Mouse (Mus musculus): ENCODE data around the gene Setd1a. TPM values are rescaled to one million over a fixed set of nuclear protein-coding genes. Genes with fewer than 3 reads are reported as not detected.
"Not testable (repeated sequence)": the region's sequence is repeated elsewhere in the genome, so short reads cannot be mapped to it uniquely, and the experiment has no call there.

The Setd1a gene
- polyA plus RNA-seq (2014; fragmentation: Nextera tagmentation; extraction: Ambion mirVana), result 22.4 and 23.3 TPM in 2 replicates

- peak within 1 kb of the TSS; percentile 84 for H3K9ac ChIP-seq (replicated peaks; ENCODE audit: low read depth, low read length)
- peak within 1 kb of the TSS; percentile 62 for H3K4me3 ChIP-seq (ENCODE audit: low read depth, low read length)
- 0% methylated on average over 23 of the region's 23 CpGs for WGBS
- peaks cover 7% of the 10 kb centered on the region for H3K4me1 ChIP-seq (ENCODE audit: control insufficient read depth, insufficient read depth, low read length)
- peak; percentile 73 for ATAC-seq (ENCODE audit: low read depth)
- H3K27ac ChIP-seq (ENCODE audit: low read depth, low read length), result peak within 1 kb of the TSS; percentile 96
- peak within 1 kb of the TSS; percentile 72 for H3K4me2 ChIP-seq (ENCODE audit: low read depth, low read length)
- H3K9me3 ChIP-seq (ENCODE audit: control insufficient read depth, low read length), result no peaks in the 10 kb centered on the region
- no peaks in the 10 kb centered on the region for H3K27me3 ChIP-seq (ENCODE audit: control insufficient read depth, insufficient read depth, low read length)
- H3K36me3 ChIP-seq (ENCODE audit: control insufficient read depth, insufficient read depth, low read length), result peaks cover 14% of the 10 kb centered on the region
Observed at GRCm38 (mm10) chr7:127776426-127776825, at the start of gene Setd1a. Setd1a (plus strand) TSS chr7:127776670.

GRCm38 (mm10) chr7:127727898-127728297, 48.6 kb upstream of the Setd1a start:
- Histone ChIP-seq H3K9ac (replicated peaks; ENCODE audit: low read depth, low read length) (no peak overlapping the region), H3K27me3 (ENCODE audit: control insufficient read depth, insufficient read depth, low read length) (no peaks in the 10 kb centered on the region), H3K9me3 (ENCODE audit: control insufficient read depth, low read length) (no peaks in the 10 kb centered on the region), H3K4me1 (ENCODE audit: control insufficient read depth, insufficient read depth, low read length) (no peaks in the 10 kb centered on the region), H3K4me3 (ENCODE audit: low read depth, low read length) (no peak overlapping the region), H3K36me3 (ENCODE audit: control insufficient read depth, insufficient read depth, low read length) (no peaks in the 10 kb centered on the region), H3K27ac (ENCODE audit: low read depth, low read length) (no peak overlapping the region), H3K4me2 (ENCODE audit: low read depth, low read length) (no peak overlapping the region)
- no peak for ATAC-seq (ENCODE audit: low read depth)
- WGBS, result 90% methylated on average over 7 of the region's 7 CpGs

GRCm38 (mm10) chr7:127730170-127730569, 46.3 kb upstream of the Setd1a start:
- H3K27me3 ChIP-seq (ENCODE audit: control insufficient read depth, insufficient read depth, low read length), result no peaks in the 10 kb centered on the region
- H3K9ac ChIP-seq (replicated peaks; ENCODE audit: low read depth, low read length), result no peak overlapping the region
- ATAC-seq (ENCODE audit: low read depth), result no peak
- no peak overlapping the region for H3K27ac ChIP-seq (ENCODE audit: low read depth, low read length)
- no peak overlapping the region for H3K4me2 ChIP-seq (ENCODE audit: low read depth, low read length)
- no peak overlapping the region for H3K4me3 ChIP-seq (ENCODE audit: low read depth, low read length)
- H3K4me1 ChIP-seq (ENCODE audit: control insufficient read depth, insufficient read depth, low read length), result no peaks in the 10 kb centered on the region
- no peaks in the 10 kb centered on the region for H3K36me3 ChIP-seq (ENCODE audit: control insufficient read depth, insufficient read depth, low read length)
- H3K9me3 ChIP-seq (ENCODE audit: control insufficient read depth, low read length), result no peaks in the 10 kb centered on the region
- 74% methylated on average over 4 of the region's 4 CpGs for WGBS

GRCm38 (mm10) chr7:127732066-127732465, 44.4 kb upstream of the Setd1a start, which contains the start of gene Ctf2:
Ctf2 (minus strand) TSS chr7:127732166.
- not testable (repeated sequence) for H3K4me1 ChIP-seq (ENCODE audit: control insufficient read depth, insufficient read depth, low read length); H3K27me3 ChIP-seq (ENCODE audit: control insufficient read depth, insufficient read depth, low read length); H3K9me3 ChIP-seq (ENCODE audit: control insufficient read depth, low read length); H3K4me3 ChIP-seq (ENCODE audit: low read depth, low read length); H3K4me2 ChIP-seq (ENCODE audit: low read depth, low read length); H3K9ac ChIP-seq (replicated peaks; ENCODE audit: low read depth, low read length); H3K36me3 ChIP-seq (ENCODE audit: control insufficient read depth, insufficient read depth, low read length); H3K27ac ChIP-seq (ENCODE audit: low read depth, low read length); ATAC-seq (ENCODE audit: low read depth)
- no CpG with 5 or more reads among the region's 5 CpGs for whole genome bisulfite sequencing

GRCm38 (mm10) chr7:127744366-127745045, 32.0 kb upstream of the Setd1a start, which contains the start of gene Fbxl19:
Fbxl19 (plus strand) TSS chr7:127744543.
- no peaks in the 10 kb centered on the region for H3K27me3 ChIP-seq (ENCODE audit: control insufficient read depth, insufficient read depth, low read length)
- 2% methylated on average over 26 of the region's 26 CpGs for WGBS
- peaks cover 7% of the 10 kb centered on the region; the same call in 1 of the 2 replicates for H3K36me3 ChIP-seq (ENCODE audit: control insufficient read depth, insufficient read depth, low read length)

GRCm38 (mm10) chr7:127745251-127745651, 31.2 kb upstream of the Setd1a start:
- Histone ChIP-seq H3K36me3 (ENCODE audit: control insufficient read depth, insufficient read depth, low read length) (peaks cover 14% of the 10 kb centered on the region), H3K9ac (replicated peaks; ENCODE audit: low read depth, low read length) (peak overlapping the region; percentile 86; the same call in 1 of the 2 replicates), H3K4me1 (ENCODE audit: control insufficient read depth, insufficient read depth, low read length) (peaks cover 10% of the 10 kb centered on the region), H3K4me2 (ENCODE audit: low read depth, low read length) (peak overlapping the region; percentile 71; the same call in 1 of the 2 replicates), H3K27me3 (ENCODE audit: control insufficient read depth, insufficient read depth, low read length) (no peaks in the 10 kb centered on the region), H3K9me3 (ENCODE audit: control insufficient read depth, low read length) (no peaks in the 10 kb centered on the region), H3K4me3 (ENCODE audit: low read depth, low read length) (peak overlapping the region; percentile 70), H3K27ac (ENCODE audit: low read depth, low read length) (peak overlapping the region; percentile 89)
- peak; percentile 89 for ATAC-seq (ENCODE audit: low read depth)
- WGBS, result under 1% methylated on average over 19 of the region's 19 CpGs

More at GRCm38 (mm10) chr7:127744366-127745045, 32.0 kb upstream of the Setd1a start, which contains the start of gene Fbxl19:
- H3K9me3 ChIP-seq (ENCODE audit: control insufficient read depth, low read length), result no peaks in the 10 kb centered on the region
- H3K9ac ChIP-seq (replicated peaks; ENCODE audit: low read depth, low read length), result peak within 1 kb of the TSS; percentile 86; the same call in 1 of the 2 replicates
- H3K4me3 ChIP-seq (ENCODE audit: low read depth, low read length), result peak within 1 kb of the TSS; percentile 70
- H3K4me2 ChIP-seq (ENCODE audit: low read depth, low read length), result peak within 1 kb of the TSS; percentile 71
- H3K27ac ChIP-seq (ENCODE audit: low read depth, low read length), result peak within 1 kb of the TSS; percentile 89
- H3K4me1 ChIP-seq (ENCODE audit: control insufficient read depth, insufficient read depth, low read length), result peaks cover 10% of the 10 kb centered on the region
- no peak for ATAC-seq (ENCODE audit: low read depth)

- Histone ChIP-seq H3K4me1 (ENCODE audit: control insufficient read depth, insufficient read depth, low read length) (peaks cover 10% of the 10 kb centered on the region), H3K4me2 (ENCODE audit: low read depth, low read length) (peak overlapping the region; percentile 89), H3K9ac (replicated peaks; ENCODE audit: low read depth, low read length) (peak overlapping the region; percentile 86), H3K9me3 (ENCODE audit: control insufficient read depth, low read length) (no peaks in the 10 kb centered on the region), H3K27ac (ENCODE audit: low read depth, low read length) (peak overlapping the region; percentile 89), H3K27me3 (ENCODE audit: control insufficient read depth, insufficient read depth, low read length) (no peaks in the 10 kb centered on the region), H3K4me3 (ENCODE audit: low read depth, low read length) (peak overlapping the region; percentile 70), H3K36me3 (ENCODE audit: control insufficient read depth, insufficient read depth, low read length) (peaks cover 20% of the 10 kb centered on the region)
- ATAC-seq (ENCODE audit: low read depth), result peak; percentile 91
- WGBS, result under 1% methylated on average over 39 of the region's 39 CpGs
Observed at GRCm38 (mm10) chr7:127745652-127746493, 30.6 kb upstream of the Setd1a start.

- peaks cover 29% of the 10 kb centered on the region for H3K36me3 ChIP-seq (ENCODE audit: control insufficient read depth, insufficient read depth, low read length)
- no peak for ATAC-seq (ENCODE audit: low read depth)
- H3K4me2 ChIP-seq (ENCODE audit: low read depth, low read length), result peak overlapping the region; percentile 89
- H3K27ac ChIP-seq (ENCODE audit: low read depth, low read length), result peak overlapping the region; percentile 78
- H3K9me3 ChIP-seq (ENCODE audit: control insufficient read depth, low read length), result no peaks in the 10 kb centered on the region
- H3K9ac ChIP-seq (replicated peaks; ENCODE audit: low read depth, low read length), result peak overlapping the region; percentile 86
- WGBS, result under 1% methylated on average over 37 of the region's 62 CpGs
- peaks cover 10% of the 10 kb centered on the region for H3K4me1 ChIP-seq (ENCODE audit: control insufficient read depth, insufficient read depth, low read length)
- H3K4me3 ChIP-seq (ENCODE audit: low read depth, low read length), result peak overlapping the region; percentile 70
- no peaks in the 10 kb centered on the region for H3K27me3 ChIP-seq (ENCODE audit: control insufficient read depth, insufficient read depth, low read length)
Observed at GRCm38 (mm10) chr7:127746494-127747491, 29.7 kb upstream of the Setd1a start.
